Mouse (Mus musculus) kidney, adult 2 months (tissue): ENCODE results near the gene Krtap5-4.
"Not testable (repeated sequence)": the region's sequence is repeated elsewhere in the genome, so short reads cannot be mapped to it uniquely, and the experiment has no call there.

Experiments
- CTCF ChIP-seq: fragments of 200-500 bp; conservative IDR thresholded peaks from 2 replicates; pipeline ENCODE4 v1.5.1; 2011; ENCODE audit warnings: low read depth, mild to moderate bottlenecking, control low read depth, low read length, moderate library complexity, mixed read lengths; ENCODE audit not compliant: insufficient read depth, insufficient read length
- POLR2A ChIP-seq: fragments of 200-500 bp; IDR thresholded peaks from one replicate; pipeline ENCODE4 v1.6.1; 2011; ENCODE audit warnings: low read depth, low read length, control low read depth

DNA sequence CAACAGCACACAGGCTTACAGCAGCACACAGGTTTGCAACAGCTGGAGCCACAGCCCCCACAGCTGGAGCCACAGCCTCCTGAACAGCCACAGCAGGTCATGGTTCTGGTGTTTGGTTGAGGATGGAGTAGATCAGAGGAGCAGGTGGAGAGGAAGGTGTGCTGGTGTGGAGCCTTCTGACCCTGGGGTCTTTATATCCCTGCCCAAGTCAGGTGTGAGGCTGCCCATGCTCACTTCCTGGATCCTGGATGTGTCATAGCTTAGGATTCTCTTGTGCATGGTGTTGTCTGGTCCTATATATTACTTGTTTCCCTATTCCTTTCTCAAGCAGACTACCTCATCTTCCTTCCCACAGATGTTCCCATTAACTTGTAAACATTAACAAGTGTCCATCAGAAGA is 29.1 kb upstream of the Krtap5-4 start, which contains the start of gene Gm4559:
- not testable (repeated sequence) for TF ChIP-seq CTCF, POLR2A
